In genomic region chr6:114398626-114399025, GRCm38 (mm10) we compare ENCODE assay signal across 9 mouse cellular contexts. TPM values are rescaled to one million over a fixed set of nuclear protein-coding genes. Genes with fewer than 3 reads are reported as not detected.
DNase-seq lines count a peak whose midpoint lies in the region; ATAC-seq and TF ChIP-seq lines count a peak whose summit lies in the region.
"Had no signal": no experiment of that assay in that cellular context is flagged by ENCODE, and none has a peak within 500 bp of the region (broad histone marks: within the 10 kb centered on the region; RNA-seq: fewer than 3 reads in every experiment).

No protein-coding gene starts in this region.

- no peak for TF ChIP-seq EP300 in liver, postnatal 0 days (IDR thresholded peaks at IDR 0.05; ENCODE audit: low read depth)

- peaks cover 45% of the 10 kb centered on the region for H3K27me3 ChIP-seq in liver, postnatal 0 days (ENCODE audit: insufficient read depth, low read length)
- peaks cover 54% of the 10 kb centered on the region for H3K27me3 ChIP-seq in liver, embryonic 11.5 days (replicated peaks; ENCODE audit: control insufficient read depth, insufficient read depth, low read length)
- peaks cover 78% of the 10 kb centered on the region for H3K27me3 ChIP-seq in heart, embryonic 13.5 days (replicated peaks)
- H3K27me3 ChIP-seq in midbrain, embryonic 12.5 days: peaks cover 75% of the 10 kb centered on the region

- H3K4me3 ChIP-seq in liver, postnatal 0 days (ENCODE audit: low read depth, low read length): no peak overlapping the region
- no peak overlapping the region for H3K4me3 ChIP-seq in liver, embryonic 11.5 days (ENCODE audit: low read depth, low read length)
- peak overlapping the region; percentile 59 for H3K4me3 ChIP-seq in heart, embryonic 13.5 days
- H3K4me3 ChIP-seq in midbrain, embryonic 12.5 days: peak overlapping the region; percentile 59; the same call in 1 of the 2 replicates
- H3K4me3 ChIP-seq: myocyte had no signal

- no peak overlapping the region for H3K27ac ChIP-seq in liver, postnatal 0 days (ENCODE audit: low read depth)
- H3K27ac ChIP-seq in liver, embryonic 11.5 days (ENCODE audit: low read depth, low read length): no peak overlapping the region
- no peak overlapping the region for H3K27ac ChIP-seq in heart, embryonic 13.5 days (replicated peaks)
- H3K27ac ChIP-seq in midbrain, embryonic 12.5 days (replicated peaks): no peak overlapping the region

- no peak overlapping the region for H3K4me2 ChIP-seq in liver, postnatal 0 days (ENCODE audit: low read depth, low read length)
- no peak overlapping the region for H3K4me2 ChIP-seq in liver, embryonic 11.5 days
- H3K4me2 ChIP-seq in heart, embryonic 13.5 days: peak overlapping the region; percentile 93
- peak overlapping the region; percentile 92 for H3K4me2 ChIP-seq in midbrain, embryonic 12.5 days (replicated peaks)

- no peaks in the 10 kb centered on the region for H3K36me3 ChIP-seq in liver, postnatal 0 days (replicated peaks; ENCODE audit: insufficient read depth, low read length)
- H3K36me3 ChIP-seq in liver, embryonic 11.5 days (ENCODE audit: control insufficient read depth, insufficient read depth, low read length): no peaks in the 10 kb centered on the region
- no peaks in the 10 kb centered on the region for H3K36me3 ChIP-seq in heart, embryonic 13.5 days
- no peaks in the 10 kb centered on the region for H3K36me3 ChIP-seq in midbrain, embryonic 12.5 days

- no peak overlapping the region for H3K9ac ChIP-seq in liver, postnatal 0 days (replicated peaks)
- no peak overlapping the region for H3K9ac ChIP-seq in liver, embryonic 11.5 days (ENCODE audit: low read depth, low read length)
- H3K9ac ChIP-seq in heart, embryonic 13.5 days: no peak overlapping the region
- no peak overlapping the region for H3K9ac ChIP-seq in midbrain, embryonic 12.5 days (replicated peaks)

- no peak for DNase-seq in liver, postnatal 0 days
- no peak for DNase-seq in liver, embryonic 11.5 days (ENCODE audit: low spot score)
- peak; percentile 49 for DNase-seq in embryo, embryonic 10.5 days (ENCODE audit: low spot score)
- DNase-seq in kidney, postnatal 10 days: peak; percentile 72
- peak; percentile 61 for DNase-seq in testis, postnatal 10 days (ENCODE audit: low spot score)

- WGBS in liver, postnatal 0 days (ENCODE audit: insufficient replicate concordance): 9% methylated on average over 9 of the region's 9 CpGs
- WGBS in liver, embryonic 11.5 days: 4% methylated on average over 9 of the region's 9 CpGs
- 6% methylated on average over 9 of the region's 9 CpGs for WGBS in heart, embryonic 13.5 days
- WGBS in midbrain, embryonic 12.5 days: 6% methylated on average over 9 of the region's 9 CpGs

- H3K9me3 ChIP-seq in liver, postnatal 0 days (ENCODE audit: low read length): no peaks in the 10 kb centered on the region
- H3K9me3 ChIP-seq in liver, embryonic 11.5 days (ENCODE audit: control insufficient read depth, low read length): no peaks in the 10 kb centered on the region
- H3K9me3 ChIP-seq in heart, embryonic 13.5 days: no peaks in the 10 kb centered on the region
- no peaks in the 10 kb centered on the region for H3K9me3 ChIP-seq in midbrain, embryonic 12.5 days

- H3K4me1 ChIP-seq in liver, postnatal 0 days (ENCODE audit: insufficient read depth): peaks cover 6% of the 10 kb centered on the region
- no peaks in the 10 kb centered on the region for H3K4me1 ChIP-seq in liver, embryonic 11.5 days (replicated peaks; ENCODE audit: control insufficient read depth, insufficient read depth, low read length)
- H3K4me1 ChIP-seq in heart, embryonic 13.5 days: peaks cover 15% of the 10 kb centered on the region
- H3K4me1 ChIP-seq in midbrain, embryonic 12.5 days: peaks cover 28% of the 10 kb centered on the region

- 0 out of 2 replicates have a peak, but pooled peaks have one; percentile 4 for TF ChIP-seq CTCF in liver, postnatal 0 days (IDR thresholded peaks at IDR 0.05; ENCODE audit: low read depth)

- ATAC-seq in liver, postnatal 0 days: no peak
- ATAC-seq in liver, embryonic 11.5 days (replicated peaks; ENCODE audit: low FRiP score): no peak
- no peak for ATAC-seq in heart, embryonic 13.5 days (ENCODE audit: extremely low read depth, insufficient number of reproducible peaks, low FRiP score, low TSS enrichment)
- ATAC-seq in midbrain, embryonic 12.5 days (ENCODE audit: low FRiP score, low read depth): no peak
- no peak for ATAC-seq in activated CD4-positive, CD25-positive, alpha-beta regulatory T cell, adult 4 months

RNA-seq across cellular contexts. Expression of gene Hrh1, which starts 0.9 kb away (rescaled TPM):
- not detected in 2 replicates for polyA plus RNA-seq in liver, postnatal 0 days (2015; fragmentation: Nextera tagmentation; extraction: Ambion mirVana)
- 0.04 TPM in 1 of 2 replicates, not detected in the other for polyA plus RNA-seq in liver, embryonic 11.5 days (2014; fragmentation: Nextera tagmentation; extraction: Ambion mirVana)
- not detected in 2 replicates for polyA plus RNA-seq in heart, embryonic 13.5 days (2015; fragmentation: Nextera tagmentation; extraction: Ambion mirVana)
- polyA plus RNA-seq in midbrain, embryonic 12.5 days (2016; fragmentation: Nextera tagmentation; extraction: Ambion mirVana): 0.21 and 0.28 TPM in 2 replicates
- not detected for polyA plus RNA-seq in activated CD4-positive, CD25-positive, alpha-beta regulatory T cell, adult 4 months (2017; shearing (Covaris generic))

Comparison
In these comparisons a context has a peak if more than half of its experiments do, and no peak if none do; other contexts are left out.
1. DNase-seq: peak in embryo, embryonic 10.5 days (single experiment), kidney, postnatal 10 days (single experiment) and testis, postnatal 10 days (single experiment); none in liver, postnatal 0 days (single experiment) and liver, embryonic 11.5 days (single experiment).
2. H3K4me2 ChIP-seq: peak in heart, embryonic 13.5 days (single experiment) and midbrain, embryonic 12.5 days (single experiment); none in liver, postnatal 0 days (single experiment) and liver, embryonic 11.5 days (single experiment).
3. H3K4me3 ChIP-seq: peak in heart, embryonic 13.5 days (single experiment) and midbrain, embryonic 12.5 days (single experiment); none in liver, postnatal 0 days (single experiment) and liver, embryonic 11.5 days (single experiment).